Mouse (Mus musculus) erythroblast, embryonic 14.5 days (primary cell): ENCODE results near the gene Gm5767.
"Not testable (repeated sequence)": the region's sequence is repeated elsewhere in the genome, so short reads cannot be mapped to it uniquely, and the experiment has no call there.

Source experiments
- GATA1 ChIP-seq: IDR thresholded peaks from 2 replicates; pipeline ENCODE4 v1.6.1; 2012; ENCODE audit warnings: low read length, inconsistent platforms, mixed read lengths
- TAL1 ChIP-seq: IDR thresholded peaks from 3 replicates; pipeline ENCODE4 v1.6.1; 2012; ENCODE audit warnings: low read length, inconsistent platforms, mixed read lengths

DNA sequence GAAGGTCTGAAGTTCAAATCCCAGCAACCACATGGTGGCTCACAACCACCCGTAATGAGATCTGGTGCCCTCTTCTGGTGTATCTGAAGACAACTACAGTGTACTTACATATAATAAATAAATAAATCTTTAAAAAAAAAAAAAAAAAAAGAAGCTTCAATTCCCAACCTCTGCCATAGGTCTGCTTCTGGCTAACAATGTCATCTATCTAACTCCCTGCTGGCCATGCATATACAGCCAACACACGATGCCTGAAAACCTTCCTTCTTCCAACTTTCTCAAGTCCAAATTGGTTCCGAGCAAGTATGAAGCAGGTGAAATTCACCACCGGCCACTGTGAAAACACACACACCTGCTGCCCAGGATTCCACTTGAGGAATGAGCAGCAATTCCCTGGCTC lies 51.9 kb downstream of the Gm5767 start:
- TF ChIP-seq GATA1, TAL1: not testable (repeated sequence)
